Mouse (Mus musculus) thymus, adult 2 months (tissue): Measurements from ENCODE around the gene Tex45. TPM values are rescaled to one million over a fixed set of nuclear protein-coding genes. Genes with fewer than 3 reads are reported as not detected.

Source experiments
- DNase-seq: peaks from one replicate; pipeline ENCODE4 v3.0.0; 2021
- H3K27ac ChIP-seq: fragments of 200-500 bp; 2 replicates; pipeline ENCODE4 v1.5.1; 2012; ENCODE audit warnings: low read length, control low read depth; ENCODE audit not compliant: control insufficient read depth, insufficient read depth
- H3K27me3 ChIP-seq: fragments of 200-500 bp; 2 replicates; pipeline ENCODE4 v1.6.1; 2012; ENCODE audit warnings: mild to moderate bottlenecking, low read length, moderate library complexity, mixed read lengths; ENCODE audit not compliant: control insufficient read depth, insufficient read depth
- H3K36me3 ChIP-seq: fragments of 200-500 bp; 2 replicates; pipeline ENCODE4 v1.6.1; 2012; ENCODE audit warnings: mild to moderate bottlenecking, low read length, moderate library complexity; ENCODE audit not compliant: control insufficient read depth, insufficient read depth
- H3K4me1 ChIP-seq: fragments of 200-500 bp; replicated peaks from 2 replicates; pipeline ENCODE4 v1.6.1; 2012; ENCODE audit warnings: low read length; ENCODE audit not compliant: control insufficient read depth, insufficient read depth
- H3K4me3 ChIP-seq: fragments of 200-500 bp; 2 replicates; pipeline ENCODE4 v1.5.1; 2012; ENCODE audit warnings: mild to moderate bottlenecking, low read length, control low read depth, moderate library complexity; ENCODE audit not compliant: control insufficient read depth, insufficient read depth
- CTCF ChIP-seq: fragments of 200-500 bp; IDR thresholded peaks from 2 replicates; pipeline ENCODE4 v1.5.1; 2012; ENCODE audit warnings: mild to moderate bottlenecking, control low read depth, low read length, moderate library complexity, borderline replicate concordance; ENCODE audit not compliant: control insufficient read depth, poor library complexity, insufficient read depth; ENCODE audit errors: extremely low read depth
- POLR2A ChIP-seq: fragments of 200-500 bp; IDR thresholded peaks from 2 replicates; pipeline ENCODE4 v1.6.1; 2012; ENCODE audit warnings: mild to moderate bottlenecking, low read length, control low read depth, moderate library complexity; ENCODE audit not compliant: control insufficient read depth, poor library complexity, insufficient read depth; ENCODE audit errors: extremely low read depth
- WGBS: fragments of 180-500 bp; shearing (Covaris S2); methylation state at CpG from one replicate; pipeline ENCODE4 v1.1.7; 2018; 5-methylcytosine and 5-hydroxymethylcytosine counted together
- polyA plus RNA-seq: library from polyadenylated mRNA; depleted of rRNA; stranded (reverse); fragments of >200 nt; gene quantifications from 2 replicates; pipeline ENCODE4 v1.2.3, GENCODE M21; 2012

The Tex45 gene
- polyA plus RNA-seq, 1 experiment: 0.20 TPM

- H3K4me1 ChIP-seq: peaks cover 5% of the 10 kb centered on the region; the same call in 1 of the 2 replicates
- no peaks in the 10 kb centered on the region for H3K36me3 ChIP-seq
- H3K4me3 ChIP-seq: peak within 1 kb of the TSS; percentile 52
- H3K27ac ChIP-seq: no peak within 1 kb of the TSS
- TF ChIP-seq CTCF: peak; percentile 35; the same call in 1 of the 2 replicates
- TF ChIP-seq POLR2A: peak; percentile 43; the same call in 1 of the 2 replicates
- no peaks in the 10 kb centered on the region for H3K27me3 ChIP-seq
- peak; percentile 91 for DNase-seq
- 8% methylated on average over 32 of the region's 32 CpGs for WGBS
These were observed 3.4 kb upstream of the Tex45 start, which contains the start of gene Pex11g for GRCm38 (mm10) chr8:3467006-3467885. Gene Pex11g, minus strand, starts transcription at chr8:3467680.

GRCm38 (mm10) chr8:3467886-3468545 lies 2.6 kb upstream of the Tex45 start:
- TF ChIP-seq CTCF (no peak), POLR2A (no peak)
- H3K27ac ChIP-seq: no peak overlapping the region
- no peaks in the 10 kb centered on the region for H3K36me3 ChIP-seq
- H3K4me1 ChIP-seq: peaks cover 5% of the 10 kb centered on the region; the same call in 1 of the 2 replicates
- no peak for DNase-seq
- peak overlapping the region; percentile 52 for H3K4me3 ChIP-seq
- H3K27me3 ChIP-seq: no peaks in the 10 kb centered on the region
- WGBS: 52% methylated on average over 9 of the region's 9 CpGs

GRCm38 (mm10) chr8:3468838-3469237 lies 1.8 kb upstream of the Tex45 start:
- WGBS: 89% methylated on average over 1 of the region's 1 CpGs
- Histone ChIP-seq H3K27ac (no peak overlapping the region), H3K27me3 (no peaks in the 10 kb centered on the region), H3K4me1 (peaks cover 5% of the 10 kb centered on the region; the same call in 1 of the 2 replicates), H3K36me3 (no peaks in the 10 kb centered on the region), H3K4me3 (no peak overlapping the region)
- TF ChIP-seq POLR2A (no peak), CTCF (no peak)
- no peak for DNase-seq

DNA sequence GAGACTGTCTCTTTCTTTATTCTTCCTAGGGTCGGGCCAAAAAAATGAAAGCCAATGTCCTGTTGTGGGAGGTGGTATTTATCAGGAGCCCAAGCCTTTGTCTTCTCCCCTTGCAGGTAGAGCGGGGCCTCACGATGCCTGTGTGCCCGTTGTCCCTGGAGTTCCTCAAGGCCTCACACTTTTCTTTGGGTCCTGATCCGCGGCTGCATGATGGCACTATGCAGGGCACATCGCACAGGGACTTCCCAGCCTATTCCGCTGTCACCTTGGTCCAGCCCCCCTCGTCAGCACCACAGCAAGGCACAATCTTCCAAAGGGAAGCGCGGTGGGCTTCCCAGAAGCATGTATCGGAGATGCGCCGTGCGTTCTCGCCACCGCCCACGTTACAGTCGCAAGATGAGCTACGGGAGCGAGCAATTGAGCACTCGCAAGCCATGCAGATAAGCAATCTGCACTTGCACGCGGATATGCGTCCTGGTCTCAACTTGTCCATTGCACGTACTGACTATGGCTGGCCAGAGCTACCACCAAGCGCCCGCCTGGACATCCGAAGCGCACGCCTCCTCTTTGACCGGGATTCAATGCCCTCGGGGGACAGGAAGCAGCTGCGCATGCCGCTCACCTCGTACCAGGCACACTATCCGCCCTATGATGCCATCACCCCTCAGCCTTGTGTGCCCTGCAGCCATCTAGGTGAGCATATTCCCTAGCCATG lies 5.2 kb downstream of the Tex45 start:
- TF ChIP-seq CTCF: no peak
- TF ChIP-seq POLR2A: no peak
- H3K27me3 ChIP-seq: no peaks in the 10 kb centered on the region; the same call in 1 of the 2 replicates
- H3K36me3 ChIP-seq: no peaks in the 10 kb centered on the region
- no peak for DNase-seq
- no peak overlapping the region for H3K27ac ChIP-seq
- 35% methylated on average over 37 of the region's 37 CpGs for WGBS
- peaks cover 4% of the 10 kb centered on the region; the same call in 1 of the 2 replicates for H3K4me1 ChIP-seq
- H3K4me3 ChIP-seq: no peak overlapping the region

DNA sequence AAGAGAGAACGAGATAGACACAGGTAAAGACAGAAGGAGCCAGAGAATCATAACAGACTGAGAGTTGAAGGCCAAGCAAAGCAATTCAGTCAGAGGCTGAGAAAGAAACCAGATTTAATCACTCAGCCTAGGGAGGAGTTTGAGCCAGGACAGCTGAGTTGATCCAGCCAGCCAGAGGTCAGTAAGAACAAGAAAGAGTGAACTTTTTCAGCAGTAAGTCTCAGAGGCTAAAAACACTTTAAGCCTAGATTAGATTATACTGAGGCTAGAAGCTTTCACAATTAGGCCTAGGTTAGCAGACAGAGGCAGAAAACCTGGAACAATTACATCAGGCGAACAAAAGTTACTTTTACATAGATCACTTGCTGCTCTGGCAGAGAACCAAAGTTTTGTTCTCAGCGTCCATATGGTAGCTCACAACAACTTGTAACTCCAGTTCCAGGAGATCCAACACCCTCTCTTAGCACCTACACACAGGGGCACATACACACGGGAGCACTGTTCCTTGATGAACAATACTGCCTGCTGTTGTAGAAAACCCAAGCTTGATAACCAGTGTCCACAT lies 9.6 kb downstream of the Tex45 start:
- TF ChIP-seq POLR2A (no peak), CTCF (no peak)
- Histone ChIP-seq H3K27ac (no peak overlapping the region), H3K4me1 (peaks cover 7% of the 10 kb centered on the region), H3K27me3 (no peaks in the 10 kb centered on the region; the same call in 1 of the 2 replicates), H3K36me3 (no peaks in the 10 kb centered on the region), H3K4me3 (no peak overlapping the region)
- no peak for DNase-seq
- 92% methylated on average over 4 of the region's 4 CpGs for WGBS
